Mouse (Mus musculus): ENCODE data around the gene Lipe.

DNA sequence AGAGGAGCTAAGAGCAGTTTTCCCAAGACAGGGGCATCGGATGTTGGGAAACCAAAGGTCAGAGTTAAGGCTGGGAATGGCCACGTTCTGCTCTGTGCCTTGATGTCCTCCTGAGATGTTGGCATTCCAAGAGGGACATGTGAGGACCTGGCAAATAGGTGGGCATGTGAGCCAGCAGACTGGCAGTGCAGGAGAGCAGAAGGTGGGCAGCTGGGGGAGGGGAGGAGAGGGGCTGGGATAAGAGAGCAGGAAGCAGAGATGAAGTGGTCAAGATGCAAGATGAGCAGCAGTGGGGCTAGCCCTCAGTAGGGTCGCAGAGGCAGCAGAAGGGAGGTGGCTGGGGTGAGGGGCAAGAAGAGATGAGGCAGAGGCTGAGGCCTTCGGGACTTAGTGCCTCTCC is 14.6 kb downstream of the Lipe start:
- TF ChIP-seq POLR2A (IDR thresholded peaks at IDR 0.05; ENCODE audit: low read depth, low read length): no peak
- no peak for TF ChIP-seq CTCF (IDR thresholded peaks at IDR 0.05; ENCODE audit: extremely low read depth, insufficient read depth, insufficient read length, insufficient replicate concordance)
